Mouse (Mus musculus) thymus, postnatal 10 days (tissue): ENCODE results near the gene Miip.

Experiments
- DNase-seq, 2 experiments: peaks; one replicate each; pipeline ENCODE4 v3.0.0; 2021; ENCODE audit warnings: low spot score in 2 of 2

Miip gene

GRCm38 (mm10) chr4:147868450-147869031, at the start of gene Miip, which contains the start of gene Fv1:
TSS of gene Miip (minus strand) at chr4:147868816.
TSS of gene Fv1 (plus strand) at chr4:147868979.
- peak; percentile 83 to 90 for DNase-seq

GRCm38 (mm10) chr4:147909486-147909885, 40.9 kb upstream of the Miip start:
- no peak for DNase-seq

GRCm38 (mm10) chr4:147906230-147906629, 37.6 kb upstream of the Miip start:
- DNase-seq = no peak

- DNase-seq = peak in 1 of 2 experiments; percentile 14
Observed at GRCm38 (mm10) chr4:147905090-147905659, 36.6 kb upstream of the Miip start.

GRCm38 (mm10) chr4:147904313-147905089, 35.9 kb upstream of the Miip start, which contains the start of gene Mfn2:
TSS of gene Mfn2 (minus strand) at chr4:147904704.
- DNase-seq = peak; percentile 83 to 85

- DNase-seq = no peak
Observed at GRCm38 (mm10) chr4:147903601-147904000, 35.0 kb upstream of the Miip start.

- no peak for DNase-seq
Observed at GRCm38 (mm10) chr4:147902906-147903500, 34.4 kb upstream of the Miip start.

- no peak for DNase-seq
Observed at GRCm38 (mm10) chr4:147900452-147900851, 31.8 kb upstream of the Miip start.

GRCm38 (mm10) chr4:147897348-147897747, 28.7 kb upstream of the Miip start:
- no peak for DNase-seq

- DNase-seq = no peak
Observed at GRCm38 (mm10) chr4:147896411-147896810, 27.8 kb upstream of the Miip start.

GRCm38 (mm10) chr4:147895815-147896330, 27.3 kb upstream of the Miip start:
- DNase-seq = no peak

GRCm38 (mm10) chr4:147890341-147890740, 21.7 kb upstream of the Miip start:
- DNase-seq = no peak

- no peak for DNase-seq
Observed at GRCm38 (mm10) chr4:147888237-147888636, 19.6 kb upstream of the Miip start.

- DNase-seq = no peak
Observed at GRCm38 (mm10) chr4:147887277-147887676, 18.7 kb upstream of the Miip start.

GRCm38 (mm10) chr4:147886158-147886557, 17.5 kb upstream of the Miip start:
- no peak for DNase-seq

- no peak for DNase-seq
Observed at GRCm38 (mm10) chr4:147884138-147884537, 15.5 kb upstream of the Miip start.

GRCm38 (mm10) chr4:147883041-147883440, 14.4 kb upstream of the Miip start:
- no peak for DNase-seq

- no peak for DNase-seq
Observed at GRCm38 (mm10) chr4:147881792-147882191, 13.2 kb upstream of the Miip start.

GRCm38 (mm10) chr4:147879865-147880264, 11.2 kb upstream of the Miip start:
- no peak for DNase-seq

GRCm38 (mm10) chr4:147879456-147879855, 10.8 kb upstream of the Miip start:
- no peak for DNase-seq

GRCm38 (mm10) chr4:147878537-147878936, 9.9 kb upstream of the Miip start:
- DNase-seq = no peak
